Mouse (Mus musculus) embryonic fibroblast, embryonic 13.5 days (primary cell): ENCODE results near the gene Nudt14. TPM values are rescaled to one million over a fixed set of nuclear protein-coding genes. Genes with fewer than 3 reads are reported as not detected.
A peak's percentile ranks its signal among the peaks of the same experiment; 100 is the strongest.

ENCODE experiments used
- H3K27ac ChIP-seq: 2 replicates; pipeline ENCODE4 v1.5.1; 2012; ENCODE audit warnings: low read length, control low read depth, inconsistent platforms; ENCODE audit not compliant: insufficient read depth
- H3K4me1 ChIP-seq: 2 replicates; pipeline ENCODE4 v1.6.1; 2011; ENCODE audit warnings: low read length; ENCODE audit not compliant: control insufficient read depth, insufficient read depth
- H3K4me3 ChIP-seq: 2 replicates; pipeline ENCODE4 v1.5.1; 2011; ENCODE audit warnings: mild to moderate bottlenecking, control low read depth, low read length; ENCODE audit not compliant: insufficient read depth
- CTCF ChIP-seq: IDR thresholded peaks from 2 replicates; pipeline ENCODE4 v1.5.1; 2011; ENCODE audit warnings: mild to moderate bottlenecking, control low read depth, low read length, moderate library complexity, borderline replicate concordance; ENCODE audit not compliant: insufficient read depth
- POLR2A ChIP-seq: IDR thresholded peaks from 2 replicates; pipeline ENCODE4 v1.6.1; 2011; ENCODE audit warnings: low read depth, mild to moderate bottlenecking, control low read depth, low read length, moderate library complexity
- polyA plus RNA-seq: library from polyadenylated mRNA; stranded (reverse); fragments of >200 nt; gene quantifications from 2 replicates; pipeline ENCODE4 v1.2.4, GENCODE M21; 2011; ENCODE audit warnings: low read depth; ENCODE audit not compliant: missing spikeins, insufficient read length

Gene Nudt14
- polyA plus RNA-seq, 1 experiment: 8.4 TPM

GRCm38 (mm10) chr12:112932647-112933046, 9.3 kb downstream of the Nudt14 start:
- TF ChIP-seq POLR2A (no peak), CTCF (no peak)
- no peak overlapping the region for H3K27ac ChIP-seq
- 0 out of 2 replicates have a peak, but pooled peaks cover 2% of the 10 kb centered on the region for H3K4me1 ChIP-seq
- H3K4me3 ChIP-seq: no peak overlapping the region

- TF ChIP-seq POLR2A (no peak), CTCF (no peak)
- Histone ChIP-seq H3K4me3 (peak within 1 kb of the TSS; percentile 10; the same call in 1 of the 2 replicates), H3K27ac (no peak within 1 kb of the TSS), H3K4me1 (no peaks in the 10 kb centered on the region)
Observed at GRCm38 (mm10) chr12:112929562-112930352, 12.2 kb downstream of the Nudt14 start, which contains the start of gene Jag2. Jag2 (minus strand) TSS chr12:112929776.

- Histone ChIP-seq H3K4me3 (peak overlapping the region; percentile 10; the same call in 1 of the 2 replicates), H3K27ac (no peak overlapping the region), H3K4me1 (no peaks in the 10 kb centered on the region)
- TF ChIP-seq POLR2A: no peak
- no peak for TF ChIP-seq CTCF
Observed at GRCm38 (mm10) chr12:112928401-112929241, 13.3 kb downstream of the Nudt14 start.

GRCm38 (mm10) chr12:112927265-112927664, 14.7 kb downstream of the Nudt14 start:
- H3K4me3 ChIP-seq: no peak overlapping the region
- no peaks in the 10 kb centered on the region for H3K4me1 ChIP-seq
- no peak for TF ChIP-seq POLR2A
- no peak for TF ChIP-seq CTCF
- H3K27ac ChIP-seq: no peak overlapping the region

- H3K27ac ChIP-seq: no peak overlapping the region
- TF ChIP-seq CTCF (peak; percentile 13; the same call in 1 of the 2 replicates), POLR2A (no peak)
- H3K4me1 ChIP-seq: no peaks in the 10 kb centered on the region
- no peak overlapping the region for H3K4me3 ChIP-seq
Observed at GRCm38 (mm10) chr12:112925950-112926349, 16.0 kb downstream of the Nudt14 start.

GRCm38 (mm10) chr12:112922541-112922940, 19.4 kb downstream of the Nudt14 start:
- H3K4me1 ChIP-seq: no peaks in the 10 kb centered on the region
- H3K27ac ChIP-seq: no peak overlapping the region
- TF ChIP-seq POLR2A (no peak), CTCF (no peak)
- no peak overlapping the region for H3K4me3 ChIP-seq

- Histone ChIP-seq H3K4me1 (no peaks in the 10 kb centered on the region), H3K27ac (no peak overlapping the region), H3K4me3 (no peak overlapping the region)
- TF ChIP-seq POLR2A (no peak), CTCF (no peak)
Observed at GRCm38 (mm10) chr12:112921518-112921917, 20.4 kb downstream of the Nudt14 start.

GRCm38 (mm10) chr12:112917906-112918305, 24.0 kb downstream of the Nudt14 start:
- TF ChIP-seq CTCF: no peak
- no peak for TF ChIP-seq POLR2A
- no peak overlapping the region for H3K27ac ChIP-seq
- H3K4me1 ChIP-seq: no peaks in the 10 kb centered on the region
- no peak overlapping the region for H3K4me3 ChIP-seq

- Histone ChIP-seq H3K27ac (no peak overlapping the region), H3K4me1 (no peaks in the 10 kb centered on the region), H3K4me3 (no peak overlapping the region)
- TF ChIP-seq POLR2A (no peak), CTCF (no peak)
Observed at GRCm38 (mm10) chr12:112917486-112917885, 24.4 kb downstream of the Nudt14 start.
